Mouse (Mus musculus) ES-Bruce4 (cell line): ENCODE data around the gene Parvg.

Experiments
- CTCF ChIP-seq: IDR thresholded peaks from one replicate; pipeline ENCODE4 v1.8.1; 2011; ENCODE audit warnings: low read depth, low read length
- EP300 ChIP-seq: IDR thresholded peaks from 2 replicates; pipeline ENCODE4 v1.6.1; 2011; ENCODE audit warnings: low read depth, low read length; ENCODE audit not compliant: insufficient read depth
- POLR2A ChIP-seq: IDR thresholded peaks from one replicate; pipeline ENCODE4 v1.8.1; 2011; ENCODE audit warnings: low read length; ENCODE audit not compliant: insufficient read depth

DNA sequence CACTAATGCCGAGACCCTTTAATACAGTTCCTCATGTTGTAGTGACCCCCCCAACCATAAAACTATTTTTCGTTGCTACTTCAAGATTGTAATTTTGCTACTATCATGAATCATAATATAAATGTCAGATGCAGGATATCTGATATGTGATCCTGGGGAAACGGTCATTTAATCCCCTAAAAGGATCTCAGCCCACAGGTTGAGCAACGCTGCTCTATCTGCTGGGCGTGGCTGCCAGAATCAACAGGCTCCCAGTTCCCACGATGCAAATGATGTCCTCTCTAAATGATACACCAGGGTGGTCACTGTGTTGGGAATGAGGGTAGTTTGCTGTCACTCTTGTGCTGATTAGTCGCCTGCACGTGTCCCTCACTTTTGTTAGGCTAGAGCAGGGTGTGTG, 26.4 kb upstream of the Parvg start:
- TF ChIP-seq POLR2A (no peak), CTCF (no peak), EP300 (no peak)
